Mouse (Mus musculus): ENCODE measurements around the gene Cnga1.

Cnga1 gene

DNA sequence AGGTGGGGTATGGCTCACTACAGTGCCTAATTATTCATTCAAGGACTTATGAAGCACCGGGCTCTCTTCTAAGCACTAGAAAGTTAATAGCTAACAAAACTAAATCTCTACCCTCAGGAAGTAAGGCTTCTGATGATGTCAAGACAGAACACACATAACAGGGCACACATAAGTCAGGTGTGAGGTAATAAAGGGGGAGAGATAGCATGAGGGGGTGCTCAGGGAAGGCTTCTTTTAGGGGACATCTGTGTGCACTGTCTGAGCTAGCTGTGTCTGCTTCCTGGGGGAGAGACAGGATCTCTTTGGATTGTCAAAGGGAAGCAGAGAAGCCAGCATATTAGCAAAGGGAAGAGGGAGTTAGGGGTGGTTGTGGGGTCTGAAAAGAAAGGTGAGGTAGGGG is at the start of gene Cnga1:
Cnga1 (minus strand) TSS at position 101 of the 400 bp plus-strand sequence.
- DNase-seq = no peak

GRCm38 (mm10) chr5:72690516-72690915 is 46.4 kb upstream of the Cnga1 start:
- DNase-seq = no peak

- no peak for DNase-seq
Measured at GRCm38 (mm10) chr5:72689556-72689955, 45.5 kb upstream of the Cnga1 start.

GRCm38 (mm10) chr5:72681451-72681850 is 37.4 kb upstream of the Cnga1 start:
- no peak for DNase-seq

- DNase-seq = no peak
Measured at GRCm38 (mm10) chr5:72674994-72675542, 31.0 kb upstream of the Cnga1 start.

- DNase-seq = no peak
Measured at GRCm38 (mm10) chr5:72671017-72671699, 27.1 kb upstream of the Cnga1 start.

DNA sequence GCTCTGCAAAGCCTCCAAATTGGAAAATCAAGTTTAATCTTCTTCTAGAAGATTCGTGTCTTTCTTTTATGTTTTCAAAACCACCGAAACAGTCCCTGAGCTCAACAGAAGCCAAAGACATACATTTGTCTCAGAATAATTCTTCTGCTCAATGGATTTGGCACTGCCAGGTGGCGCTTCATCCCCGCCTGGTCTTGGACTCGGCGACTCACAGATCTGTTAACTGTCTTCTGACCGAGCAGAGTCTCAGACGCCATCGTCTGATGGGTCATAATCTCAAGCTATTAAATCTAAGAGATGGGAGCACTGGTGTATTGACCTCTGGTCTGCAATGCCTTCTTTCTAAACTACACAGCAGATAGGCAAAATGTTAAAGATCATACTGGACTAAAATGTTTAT is 24.3 kb upstream of the Cnga1 start:
- DNase-seq = no peak

DNA sequence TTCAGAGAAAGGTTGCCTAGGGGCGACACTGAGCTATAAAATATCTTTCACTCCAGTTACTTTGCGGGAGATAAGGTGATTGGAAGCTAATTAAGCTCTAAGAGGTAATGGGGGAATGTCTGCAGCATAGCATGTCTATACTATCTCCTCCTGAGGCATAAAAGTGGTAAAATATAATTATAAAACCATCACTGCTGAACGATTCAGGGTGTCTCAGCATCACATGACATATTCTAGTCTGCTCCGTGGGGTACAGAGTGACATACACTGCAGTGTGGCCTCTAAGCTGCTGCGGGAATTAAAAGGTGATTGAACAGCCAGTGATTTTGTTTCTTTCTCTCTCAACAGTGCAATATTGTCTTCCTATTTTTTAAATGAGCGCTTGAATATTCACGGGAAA is 22.4 kb upstream of the Cnga1 start:
- DNase-seq = no peak

DNA sequence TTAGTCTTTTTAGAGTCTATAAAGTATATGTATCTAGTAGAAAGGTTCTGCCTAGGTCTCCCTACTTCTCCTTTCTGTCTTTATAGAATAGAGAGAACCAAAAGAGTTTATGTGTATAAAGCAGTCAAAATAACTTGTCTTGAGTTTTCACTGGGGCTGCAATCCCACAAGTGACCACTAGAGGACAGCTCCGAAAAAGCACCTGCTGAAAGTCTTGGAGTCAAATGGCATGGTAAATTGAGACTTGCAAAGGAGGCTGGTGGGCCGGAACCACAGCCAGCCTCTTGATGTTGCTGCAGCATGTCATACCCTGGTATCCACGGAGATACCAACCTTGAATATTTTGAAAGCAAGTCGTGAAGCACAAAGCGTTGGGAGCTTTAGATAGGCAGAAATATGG is 21.2 kb upstream of the Cnga1 start:
- peak; percentile 4 for DNase-seq

GRCm38 (mm10) chr5:72664854-72665253 is 20.8 kb upstream of the Cnga1 start:
- DNase-seq = no peak

GRCm38 (mm10) chr5:72664126-72664525 is 20.1 kb upstream of the Cnga1 start:
- no peak for DNase-seq

DNA sequence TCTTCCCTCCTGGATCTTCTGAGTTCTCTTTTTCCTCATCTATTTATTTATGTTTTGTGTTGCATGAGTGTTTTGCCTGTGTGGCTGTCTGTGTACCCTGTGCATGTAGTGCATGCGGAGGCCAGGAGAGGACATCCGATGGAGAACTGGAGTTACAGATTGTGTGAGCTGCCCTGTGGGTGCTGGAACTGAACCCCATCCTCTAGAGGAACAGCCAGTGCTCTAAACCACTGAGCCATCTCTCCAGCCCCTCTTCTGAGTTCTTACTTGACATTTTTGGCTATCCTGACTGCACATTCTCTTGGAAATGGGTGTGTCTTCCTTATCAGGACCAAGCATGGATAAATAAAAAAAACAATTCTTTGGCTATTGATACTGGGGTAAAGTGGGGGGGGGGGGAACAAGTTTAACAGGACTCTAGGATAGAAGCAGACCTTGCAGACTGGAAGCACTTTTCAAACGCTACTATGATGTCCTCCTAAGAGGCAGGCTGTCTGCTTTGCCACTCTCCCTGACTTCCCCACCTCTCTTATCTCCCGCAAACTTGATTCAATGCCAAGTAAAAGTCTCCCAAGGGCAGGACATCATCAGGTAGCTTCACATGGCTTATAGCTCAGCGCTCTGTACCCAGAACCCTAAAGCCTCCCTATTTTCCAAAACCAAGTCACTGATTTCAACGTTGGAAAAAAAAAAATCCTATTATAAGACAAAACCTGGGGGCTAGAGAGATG is 17.1 kb upstream of the Cnga1 start:
- no peak for DNase-seq

- no peak for DNase-seq
Measured at GRCm38 (mm10) chr5:72658375-72658774, 14.3 kb upstream of the Cnga1 start.

DNA sequence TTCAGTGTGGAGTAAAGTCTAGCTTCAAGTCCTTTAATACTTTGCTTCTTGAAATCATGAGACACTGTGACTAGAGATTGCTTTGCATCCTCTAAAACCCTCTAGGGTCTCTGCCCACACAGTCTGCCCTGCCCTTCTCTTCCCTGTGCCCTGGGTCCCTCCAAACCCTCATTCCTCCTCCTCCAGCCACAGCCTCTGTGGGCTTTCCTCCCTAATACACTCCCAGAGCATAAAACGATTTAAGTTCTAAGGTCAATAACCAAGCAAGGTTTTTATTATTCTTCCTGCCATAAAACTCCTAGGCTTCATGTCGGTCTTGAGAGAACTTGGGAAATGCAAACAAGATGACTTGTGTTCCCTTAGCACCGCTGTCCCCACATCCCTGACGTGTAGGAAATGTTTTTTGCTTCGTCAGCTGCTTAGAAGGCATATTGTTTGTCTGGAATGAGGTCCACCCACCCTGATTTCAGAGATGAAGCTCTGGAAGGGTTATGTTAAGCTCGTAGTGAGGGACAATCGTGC is 12.3 kb upstream of the Cnga1 start:
- no peak for DNase-seq

DNA sequence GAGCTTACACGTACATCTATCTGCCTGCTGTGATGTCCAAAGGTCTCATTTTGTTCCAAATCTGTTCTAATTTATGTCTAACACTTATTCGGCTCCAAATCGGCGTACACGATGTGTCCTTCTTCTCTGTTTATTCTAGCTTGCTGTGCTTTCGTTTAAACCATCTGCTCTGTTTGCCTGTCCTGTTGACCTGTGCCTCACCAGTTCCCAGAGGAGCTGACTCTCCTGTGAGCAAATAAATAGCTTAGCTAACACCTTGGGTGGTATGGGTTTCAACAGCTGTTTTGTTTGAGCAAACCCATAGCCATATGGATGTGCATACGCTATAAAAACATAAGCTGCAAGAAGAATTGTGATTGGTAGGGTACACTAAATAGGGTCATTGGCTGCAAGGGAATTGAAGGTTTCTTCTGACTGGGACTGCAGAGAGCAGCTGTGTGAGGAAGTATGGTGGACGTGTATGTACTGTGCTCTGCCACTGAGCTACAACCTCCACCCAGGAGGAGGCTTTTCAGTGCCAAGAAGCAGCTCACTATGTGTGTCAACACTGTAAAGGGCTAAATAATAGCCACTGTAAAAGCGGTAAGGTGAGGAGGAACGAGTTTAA is 9.1 kb upstream of the Cnga1 start:
- no peak for DNase-seq

- no peak for DNase-seq
Measured at GRCm38 (mm10) chr5:72648987-72649735, 5.1 kb upstream of the Cnga1 start.

- DNase-seq = no peak
Measured at GRCm38 (mm10) chr5:72647958-72648595, 4.0 kb upstream of the Cnga1 start.

DNA sequence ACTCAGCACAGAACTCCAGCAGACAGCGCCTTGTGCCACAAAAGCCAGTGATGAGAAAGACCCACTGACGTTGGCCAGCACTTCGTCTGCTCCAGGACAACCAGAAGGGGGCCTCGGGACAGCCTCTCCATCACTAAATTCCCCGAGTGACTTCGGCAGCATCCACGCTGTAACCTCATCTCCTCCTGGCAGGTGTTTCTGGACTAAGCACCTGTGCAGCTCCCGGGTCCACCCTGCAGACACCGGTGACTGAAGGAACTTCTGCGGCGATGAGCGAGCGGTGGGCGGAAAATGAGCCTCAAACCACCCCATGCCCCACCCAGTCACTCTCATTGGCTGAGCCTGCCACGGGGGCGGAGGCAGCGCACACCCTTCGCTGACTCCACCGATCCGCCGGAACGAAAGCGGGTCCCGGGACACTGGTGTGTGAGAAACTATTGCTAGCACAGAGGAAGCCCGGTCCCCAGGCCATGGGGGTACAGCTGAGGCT is 3.4 kb upstream of the Cnga1 start, which contains the start of gene Nipal1:
Nipal1 (plus strand) TSS at position 378 of the 490 bp plus-strand sequence.
- no peak for DNase-seq

DNA sequence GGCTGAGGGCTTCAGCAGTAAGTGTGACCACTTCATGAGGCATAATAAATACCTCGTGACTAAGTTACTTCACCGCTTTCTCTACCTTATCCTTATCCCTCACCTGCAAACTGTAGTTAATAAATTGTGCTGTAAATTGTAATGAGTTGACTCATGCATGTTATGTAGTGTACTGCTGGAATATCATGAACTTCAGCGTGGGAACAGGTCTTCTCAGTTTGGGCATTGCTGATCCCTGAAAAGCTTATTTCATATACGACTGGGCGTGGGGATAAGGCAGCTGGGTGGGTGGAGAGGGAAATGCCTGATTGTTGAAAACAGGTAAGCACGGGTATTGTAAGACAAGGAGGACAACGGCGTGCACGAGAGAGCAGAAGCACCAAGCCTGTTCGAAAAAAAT is 2.9 kb upstream of the Cnga1 start:
- no peak for DNase-seq

DNA sequence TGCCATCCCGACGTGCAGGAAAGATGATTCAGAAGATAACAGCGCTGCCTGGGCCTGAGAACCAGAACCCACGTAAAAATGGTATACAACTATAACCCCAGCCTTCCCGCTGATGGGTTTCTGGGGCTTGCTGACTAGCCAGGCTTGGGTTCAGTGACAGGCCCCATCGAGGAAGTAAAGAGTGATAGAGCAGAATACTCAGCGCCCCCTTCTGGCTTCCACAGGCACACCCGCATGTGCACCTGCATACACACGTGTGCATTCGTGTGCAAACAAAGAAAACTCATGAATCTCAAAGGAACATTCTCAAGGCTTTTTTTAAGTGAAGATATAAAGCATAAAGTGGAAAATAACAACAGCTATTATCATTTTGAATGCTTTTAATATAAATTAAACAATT is 2.1 kb upstream of the Cnga1 start:
- no peak for DNase-seq

GRCm38 (mm10) chr5:72643655-72644054 is 420 bp downstream of the Cnga1 start:
- DNase-seq = no peak

DNA sequence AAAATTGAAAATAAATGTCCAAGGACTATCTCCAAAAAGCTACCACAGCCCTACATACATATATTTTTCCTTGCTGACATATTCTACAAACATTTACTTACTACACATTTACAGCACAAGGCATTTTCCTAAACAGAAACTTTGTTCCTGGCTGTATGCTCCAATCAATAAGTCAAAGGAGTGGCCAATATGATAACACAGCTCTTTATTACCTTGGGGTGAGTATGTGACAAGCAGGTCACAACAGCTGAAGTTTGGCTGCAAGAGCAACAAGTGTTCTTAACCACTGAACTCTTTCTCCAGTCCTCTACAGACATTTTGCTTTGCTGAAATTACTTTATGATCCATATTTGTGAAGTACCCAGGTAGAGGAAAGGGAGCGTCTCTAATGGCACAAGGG is 4.0 kb downstream of the Cnga1 start:
- no peak for DNase-seq

All from cerebellum, adult 9-11 months (tissue).